Mouse (Mus musculus) thymus, postnatal 4 days (tissue): Measurements from ENCODE around the gene Gm6096.

Experiments used
- DNase-seq: peaks from one replicate; pipeline ENCODE4 v3.0.0; 2021

Gm6096 gene

GRCm38 (mm10) chr7:34238086-34238485 is 12.8 kb upstream of the Gm6096 start:
- no peak for DNase-seq

DNA sequence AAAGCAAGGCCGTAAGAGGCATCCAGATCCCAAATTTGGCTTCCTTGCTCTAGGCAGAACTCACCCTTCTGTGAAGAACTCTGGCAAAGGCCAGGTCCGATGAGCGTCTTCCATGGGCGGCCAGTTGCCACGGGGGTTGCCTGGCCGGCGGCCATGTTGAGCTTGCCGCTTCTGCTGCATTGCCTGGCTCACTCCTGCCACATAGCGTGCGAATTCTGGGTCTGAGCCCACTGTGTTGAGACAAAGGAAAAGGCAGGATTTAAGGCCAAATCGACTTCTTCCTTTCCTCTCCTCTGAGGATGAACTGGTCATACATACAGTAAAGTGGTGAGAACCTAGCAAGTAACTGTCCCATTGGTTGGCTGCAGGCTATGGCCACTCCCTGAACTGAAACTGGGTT is 8.7 kb upstream of the Gm6096 start:
- DNase-seq: no peak

DNA sequence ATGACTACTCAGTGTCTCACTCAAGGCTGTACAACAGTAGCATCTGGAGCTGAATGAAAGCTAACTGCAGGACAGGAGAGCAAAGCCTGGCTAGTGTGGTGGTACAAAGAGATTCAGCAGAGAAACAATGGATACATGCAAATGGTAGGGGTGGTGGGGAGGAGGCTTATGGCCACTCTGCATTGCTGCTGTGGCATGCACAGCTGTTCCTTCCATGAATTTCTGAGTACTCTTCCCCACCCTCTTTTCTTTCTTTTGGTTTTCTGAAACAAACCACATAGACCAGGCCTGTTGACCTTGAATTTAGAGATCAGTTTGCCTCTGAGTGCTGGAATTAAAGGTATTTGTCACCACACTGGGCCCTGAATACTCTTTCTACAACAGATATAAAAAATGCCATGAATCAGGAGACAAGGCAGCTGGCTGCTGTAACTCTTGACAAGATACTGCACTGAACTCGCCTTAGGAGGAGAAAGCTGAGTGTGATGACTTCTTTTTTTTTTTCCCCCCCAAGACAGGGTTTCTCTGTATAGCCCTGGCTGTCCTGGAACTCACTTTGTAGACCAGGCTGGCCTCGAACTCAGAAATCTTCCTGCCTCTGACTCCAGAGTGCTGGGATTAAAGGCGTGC is 3.9 kb upstream of the Gm6096 start:
- no peak for DNase-seq

DNA sequence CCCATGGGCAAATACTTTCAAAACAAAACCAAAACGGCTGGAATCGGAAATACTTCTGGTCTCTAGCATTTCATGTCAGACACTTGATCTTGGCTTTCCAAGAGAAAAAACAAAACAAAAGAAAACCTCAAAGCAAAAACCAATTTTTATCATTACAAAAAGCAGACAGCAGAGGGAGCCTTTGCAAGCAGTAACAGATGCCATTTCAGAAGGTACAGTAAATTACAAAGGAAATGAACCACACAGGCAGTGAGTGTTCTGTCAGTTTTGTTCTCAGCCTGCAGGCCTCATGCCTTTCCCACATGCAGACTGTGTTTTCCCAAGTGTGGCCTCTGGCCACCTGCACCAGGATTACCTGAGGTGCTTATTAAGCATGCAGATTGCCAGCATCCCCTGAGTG is 1.2 kb downstream of the Gm6096 start:
- no peak for DNase-seq

DNA sequence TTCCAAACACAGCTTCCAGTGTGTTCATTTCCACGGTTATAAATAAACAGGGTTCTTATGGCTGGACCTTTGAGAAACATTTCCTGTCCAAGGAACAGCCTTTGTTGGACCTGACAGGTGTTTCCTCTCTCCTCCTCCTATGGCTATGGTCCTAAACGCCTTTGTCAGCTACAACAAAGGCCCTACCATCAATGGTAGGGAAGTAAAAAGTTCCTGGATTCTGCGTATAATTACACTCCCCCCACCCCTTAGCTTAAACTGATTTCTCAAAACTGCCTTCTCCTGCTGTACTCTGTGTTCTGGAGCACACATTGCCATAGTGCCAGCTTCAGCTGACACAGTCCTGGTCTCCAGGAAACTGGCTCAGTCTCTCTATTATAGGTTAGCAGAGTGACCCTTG is 4.3 kb downstream of the Gm6096 start:
- DNase-seq: no peak

DNA sequence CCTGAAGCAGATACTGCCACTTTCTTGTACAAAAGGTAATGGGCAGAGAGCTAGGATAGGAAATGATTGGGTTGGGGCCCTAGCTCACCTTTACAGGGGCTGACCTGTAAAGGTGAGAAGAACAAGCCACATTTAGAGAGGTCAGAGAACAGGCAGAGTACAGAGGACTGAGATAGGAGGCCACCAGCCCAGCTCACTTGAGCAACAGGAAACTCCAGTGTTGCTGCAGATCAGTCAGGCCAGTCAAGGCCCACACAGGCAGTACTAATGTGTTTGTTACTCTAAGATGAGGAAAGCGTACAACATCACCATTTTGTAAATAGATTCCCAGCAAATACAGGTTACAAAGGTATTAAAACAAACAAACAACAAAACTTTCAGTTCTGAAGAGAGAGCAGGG is 5.1 kb downstream of the Gm6096 start:
- no peak for DNase-seq

GRCm38 (mm10) chr7:34257279-34257678 is 6.4 kb downstream of the Gm6096 start:
- no peak for DNase-seq

DNA sequence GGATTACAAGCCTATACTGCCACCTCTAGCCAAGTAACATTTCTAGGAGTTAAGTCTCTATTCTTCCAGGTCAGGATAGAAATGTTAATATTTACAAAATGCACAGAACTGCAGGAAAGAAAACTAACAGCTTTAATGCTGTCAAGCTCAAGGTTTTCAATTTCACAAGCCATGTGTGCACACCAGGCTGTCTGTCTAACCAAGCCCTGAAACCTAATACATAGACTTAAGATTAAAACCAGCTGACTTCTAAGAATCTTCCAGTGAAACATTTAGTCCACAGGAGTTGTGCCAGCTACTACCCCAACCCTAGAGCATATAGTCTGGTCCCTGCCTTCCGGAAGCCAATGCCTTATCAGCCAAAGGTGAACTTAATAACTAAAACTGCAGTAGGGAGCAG is 7.6 kb downstream of the Gm6096 start:
- no peak for DNase-seq

GRCm38 (mm10) chr7:34263437-34263836 is 12.6 kb downstream of the Gm6096 start:
- no peak for DNase-seq

GRCm38 (mm10) chr7:34265876-34266346 is 15.1 kb downstream of the Gm6096 start:
- DNase-seq: peak; percentile 60

DNA sequence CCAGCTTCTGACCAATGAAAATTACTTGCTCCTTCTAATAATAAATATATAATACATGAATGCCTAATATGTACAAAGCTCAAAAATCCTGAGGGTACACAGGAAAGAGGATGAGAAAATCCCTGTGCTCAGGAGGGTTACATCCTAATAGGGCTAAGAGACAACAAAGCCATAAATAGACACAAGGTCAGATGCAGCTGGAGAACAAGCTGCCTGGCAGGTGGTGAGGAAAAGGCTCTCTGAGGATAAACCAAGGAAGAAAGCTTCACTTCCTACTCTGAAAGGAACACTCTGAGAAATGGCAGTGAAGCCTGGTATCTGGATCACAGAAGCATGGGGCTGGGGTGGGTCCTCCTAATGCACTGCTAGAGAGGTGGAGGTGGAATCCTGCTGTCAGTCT is 15.6 kb downstream of the Gm6096 start:
- DNase-seq: no peak

DNA sequence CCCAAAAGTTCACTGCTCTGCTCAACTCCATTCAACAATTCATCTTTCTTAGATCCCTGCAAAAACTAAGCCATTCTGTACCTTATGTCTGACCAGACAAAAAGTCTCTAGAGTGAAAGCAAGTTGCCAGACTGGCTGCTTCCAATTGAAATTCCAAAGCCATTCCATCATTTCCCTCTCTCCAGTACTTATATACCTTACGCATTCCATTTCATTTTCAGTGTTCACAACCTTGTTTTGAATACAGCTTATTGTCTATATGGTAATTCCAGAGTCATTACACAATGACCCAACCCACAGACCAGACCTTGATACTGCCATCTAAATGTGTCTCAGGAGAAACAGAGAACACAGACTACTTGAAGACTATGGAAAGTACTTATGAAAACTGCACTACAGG is 17.6 kb downstream of the Gm6096 start:
- no peak for DNase-seq

GRCm38 (mm10) chr7:34272465-34272864 is 21.6 kb downstream of the Gm6096 start:
- DNase-seq: no peak

- no peak for DNase-seq
Measured at GRCm38 (mm10) chr7:34276066-34276465, 25.2 kb downstream of the Gm6096 start.

DNA sequence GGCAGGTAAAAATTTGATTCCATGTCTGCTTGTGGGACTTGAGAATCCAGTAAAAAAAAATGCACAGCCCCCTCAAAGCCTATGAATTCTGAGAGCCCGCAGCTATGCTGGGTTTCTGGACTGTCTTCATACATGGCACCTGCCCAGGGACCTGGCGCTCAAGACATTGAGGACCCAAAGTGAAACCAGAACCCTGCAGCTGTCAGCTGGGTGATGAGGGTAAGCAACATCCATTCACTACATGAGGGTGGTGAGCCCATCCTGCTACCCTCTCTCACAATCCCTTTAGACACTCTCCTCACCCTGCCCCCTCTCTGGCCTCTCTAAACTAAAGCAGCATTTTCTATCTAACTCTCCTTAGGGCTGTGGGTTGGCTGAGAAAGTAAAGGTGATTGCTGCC is 26.8 kb downstream of the Gm6096 start:
- no peak for DNase-seq

- no peak for DNase-seq
Measured at GRCm38 (mm10) chr7:34290450-34291151, 39.8 kb downstream of the Gm6096 start.

DNA sequence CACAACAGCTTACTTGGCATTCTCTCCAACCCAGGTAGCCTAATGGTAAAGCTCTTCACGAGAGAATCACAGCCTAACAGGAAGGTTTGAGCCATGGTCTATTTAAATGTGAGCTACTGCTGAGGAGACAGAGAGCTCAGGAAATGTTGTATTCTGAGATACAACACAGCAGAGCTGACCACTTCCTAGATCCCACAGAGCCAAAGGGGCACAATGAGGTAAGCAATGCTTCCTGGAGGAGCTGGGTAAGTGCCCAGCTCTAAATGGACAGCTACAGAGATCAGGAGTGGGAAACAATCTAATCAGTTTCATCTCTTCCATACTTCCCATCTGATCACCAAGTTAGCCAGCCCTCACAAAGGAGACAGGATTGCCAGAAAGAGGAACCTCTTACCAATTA is 40.4 kb downstream of the Gm6096 start:
- DNase-seq: no peak

- DNase-seq: no peak
Measured at GRCm38 (mm10) chr7:34292633-34293032, 41.8 kb downstream of the Gm6096 start.

DNA sequence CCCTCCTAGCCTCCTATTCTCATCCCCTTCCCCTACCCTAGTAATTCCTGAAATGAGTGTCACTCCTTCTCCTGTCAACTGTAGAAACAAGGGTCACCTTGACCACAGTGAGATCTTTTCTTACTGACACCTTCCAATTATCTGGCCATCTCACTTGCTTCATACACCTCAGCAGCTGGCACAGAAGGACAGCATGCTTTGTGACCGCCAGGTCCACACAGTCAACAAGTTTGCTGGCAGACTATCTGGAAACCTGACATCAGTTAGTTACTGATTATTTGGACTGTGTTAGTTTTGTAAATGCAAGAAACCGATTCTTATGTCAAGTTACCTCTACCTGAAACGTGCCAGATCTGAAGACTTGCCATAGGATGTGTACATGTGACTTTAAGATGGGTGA is 45.3 kb downstream of the Gm6096 start:
- DNase-seq: no peak

- DNase-seq: no peak
Measured at GRCm38 (mm10) chr7:34298818-34299217, 48.0 kb downstream of the Gm6096 start.
